Mouse (Mus musculus) cortical plate, adult 2 months (tissue): Measurements from ENCODE around the gene Tmem87a. TPM values are rescaled to one million over a fixed set of nuclear protein-coding genes. Genes with fewer than 3 reads are reported as not detected.

Experiments
- H3K27ac ChIP-seq: fragments of 200-500 bp; 2 replicates; pipeline ENCODE4 v1.5.1; 2012; ENCODE audit warnings: low read length, control low read depth, inconsistent platforms; ENCODE audit not compliant: insufficient read depth
- H3K4me1 ChIP-seq: fragments of 200-500 bp; 2 replicates; pipeline ENCODE4 v1.6.1; 2011; ENCODE audit warnings: low read length; ENCODE audit not compliant: control insufficient read depth, insufficient read depth
- H3K4me3 ChIP-seq: fragments of 200-500 bp; 2 replicates; pipeline ENCODE4 v1.5.1; 2011; ENCODE audit warnings: mild to moderate bottlenecking, low read length, control low read depth; ENCODE audit not compliant: insufficient read depth
- CTCF ChIP-seq: fragments of 200-500 bp; IDR thresholded peaks from 2 replicates; pipeline ENCODE4 v1.5.1; 2011; ENCODE audit warnings: mild to moderate bottlenecking, control low read depth, low read length; ENCODE audit not compliant: insufficient read depth; ENCODE audit errors: extremely low read depth
- POLR2A ChIP-seq: fragments of 200-500 bp; IDR thresholded peaks from 2 replicates; pipeline ENCODE4 v1.6.1; 2011; ENCODE audit warnings: mild to moderate bottlenecking, low read length, control low read depth; ENCODE audit not compliant: insufficient read depth; ENCODE audit errors: extremely low read depth
- polyA plus RNA-seq: library from polyadenylated mRNA; depleted of rRNA; stranded (reverse); fragments of >200 nt; gene quantifications from 2 replicates; pipeline ENCODE4 v1.2.3, GENCODE M21; 2012; rRNA removed

Tmem87a gene
- 22.4 and 24.4 TPM in 2 replicates for polyA plus RNA-seq

DNA sequence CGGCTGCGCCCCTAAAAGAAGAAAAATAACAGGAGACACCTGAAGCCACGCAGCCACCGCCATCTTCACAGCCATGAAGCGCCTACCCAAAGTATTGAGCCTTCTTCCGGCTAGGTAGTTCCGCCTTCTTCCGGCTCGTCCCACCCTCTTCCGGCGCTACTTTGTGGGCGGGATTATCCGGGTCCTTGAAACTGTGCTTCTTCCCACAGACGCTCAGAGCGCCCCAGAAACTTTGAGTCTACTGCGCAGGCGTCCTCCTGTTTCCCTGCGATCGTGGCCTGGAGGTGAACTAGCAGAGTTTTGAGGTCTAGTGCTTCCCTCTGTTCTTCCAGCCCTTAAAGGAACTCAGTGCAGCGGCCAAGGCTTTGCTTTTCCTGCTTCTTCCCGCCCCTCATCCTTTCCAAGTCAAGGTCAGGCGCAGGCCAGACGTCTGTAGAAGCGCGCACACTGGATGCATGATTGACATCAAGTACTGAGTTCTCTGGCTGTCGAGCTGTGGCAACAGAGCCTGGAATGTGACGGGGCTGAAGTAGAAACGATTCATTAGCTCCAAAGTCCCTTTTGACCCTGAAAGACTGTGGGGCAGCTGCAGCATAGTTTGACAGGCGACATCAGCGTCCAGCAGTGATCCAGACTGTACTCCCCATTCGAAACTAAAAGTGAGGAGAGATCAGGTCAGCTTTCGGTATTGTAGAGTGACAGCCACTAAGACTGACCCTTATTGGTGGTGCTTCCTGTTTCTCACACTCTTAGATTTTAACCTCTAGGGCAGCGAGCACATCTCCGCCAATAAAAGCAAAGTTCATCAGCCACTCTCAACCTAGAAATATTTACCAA is at the start of gene Tmem87a:
Tmem87a (minus strand) TSS at position 128 of the 837 bp plus-strand sequence.
- TF ChIP-seq CTCF (no peak), POLR2A (peak; percentile 93)

DNA sequence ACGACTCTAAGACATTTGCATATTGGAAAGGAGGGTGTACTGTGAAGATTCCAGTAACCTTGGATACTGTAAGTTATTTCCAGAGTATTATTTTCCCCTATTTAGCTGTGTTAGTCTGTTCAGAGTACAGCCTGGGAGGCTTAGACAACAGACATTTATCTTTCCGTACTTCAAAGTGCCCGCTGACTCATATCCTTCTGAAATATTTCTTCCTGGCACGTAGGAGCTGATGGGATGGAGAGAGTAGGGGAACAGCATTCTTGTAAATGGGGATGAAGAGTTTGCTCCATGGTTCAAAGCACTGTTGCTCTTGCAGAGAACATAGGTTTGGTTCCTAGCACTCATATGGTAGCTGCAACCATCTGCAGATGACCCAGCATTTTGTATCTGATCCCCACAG is 48.7 kb upstream of the Tmem87a start:
- no peak overlapping the region for H3K4me3 ChIP-seq
- H3K27ac ChIP-seq, result no peak overlapping the region
- TF ChIP-seq POLR2A (no peak), CTCF (no peak)
- no peaks in the 10 kb centered on the region for H3K4me1 ChIP-seq

More for the DNA sequence above, at the start of gene Tmem87a:
- peak within 1 kb of the TSS; percentile 75 for H3K4me3 ChIP-seq
- H3K4me1 ChIP-seq, result peaks cover 6% of the 10 kb centered on the region
- H3K27ac ChIP-seq, result peak within 1 kb of the TSS; percentile 92

DNA sequence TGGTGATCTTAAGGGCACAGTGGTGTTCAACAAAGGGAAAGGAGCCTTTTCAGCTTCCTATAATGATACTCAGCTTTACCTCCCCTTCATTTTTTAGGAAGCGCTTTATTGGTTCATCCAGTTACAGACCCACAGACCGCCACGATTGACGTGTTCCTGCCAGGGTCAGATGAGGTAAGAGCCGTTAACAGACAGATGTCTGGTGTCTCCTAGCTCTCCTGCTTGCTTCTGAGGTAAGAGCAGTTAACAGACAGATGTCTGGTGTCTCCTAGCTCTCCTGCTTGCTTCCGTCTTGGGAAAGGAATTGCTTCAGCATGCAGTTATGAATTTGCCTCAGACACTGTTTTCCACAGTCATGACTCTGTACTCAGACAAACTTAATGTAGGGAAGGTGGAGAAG is 46.8 kb upstream of the Tmem87a start:
- TF ChIP-seq POLR2A, result no peak
- TF ChIP-seq CTCF, result no peak
- no peak overlapping the region for H3K27ac ChIP-seq

DNA sequence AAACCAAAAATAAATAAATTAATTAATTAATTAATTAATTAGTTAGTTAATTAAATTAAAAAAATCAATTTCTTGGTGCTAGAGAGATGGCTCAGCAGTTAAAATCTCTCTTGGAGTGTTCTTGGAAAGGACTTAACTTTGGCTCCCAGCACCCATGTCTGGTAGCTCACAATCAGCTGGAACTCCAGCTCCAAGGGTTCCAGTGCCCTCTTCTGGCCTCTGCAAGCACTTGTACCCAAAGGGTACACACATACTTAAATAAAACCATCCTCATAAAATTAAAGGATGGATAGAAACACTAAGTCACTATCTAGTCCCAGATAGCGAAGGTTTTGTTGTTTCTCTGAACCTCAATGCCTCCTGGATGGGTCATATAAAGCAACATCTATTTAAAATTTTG is 43.4 kb upstream of the Tmem87a start:
- TF ChIP-seq CTCF, result no peak
- no peak for TF ChIP-seq POLR2A
- no peaks in the 10 kb centered on the region for H3K4me1 ChIP-seq
- no peak overlapping the region for H3K4me3 ChIP-seq
- H3K27ac ChIP-seq, result no peak overlapping the region

More for the DNA sequence above, 46.8 kb upstream of the Tmem87a start:
- H3K4me3 ChIP-seq, result no peak overlapping the region
- H3K4me1 ChIP-seq, result no peaks in the 10 kb centered on the region

DNA sequence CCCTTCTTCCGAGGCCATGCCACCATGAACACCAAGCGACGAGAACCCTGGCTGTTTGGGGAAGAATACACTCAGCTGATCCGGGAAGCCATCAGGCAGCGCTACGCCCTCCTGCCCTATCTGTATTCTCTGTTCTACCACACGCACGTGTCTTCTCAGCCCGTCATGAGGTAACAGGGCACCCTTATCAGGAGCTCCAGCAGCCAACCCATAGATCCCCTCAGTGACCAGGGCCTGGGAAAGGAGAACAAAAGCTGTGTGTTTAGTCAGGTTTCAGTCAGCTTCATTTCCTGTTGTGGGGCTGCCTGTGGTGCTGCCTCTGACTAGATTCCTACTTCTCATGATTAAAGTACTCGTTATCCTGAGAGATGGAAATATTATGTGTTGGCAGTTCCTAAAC is 42.5 kb upstream of the Tmem87a start:
- no peak for TF ChIP-seq CTCF
- no peak for TF ChIP-seq POLR2A
- H3K4me1 ChIP-seq, result no peaks in the 10 kb centered on the region
- H3K27ac ChIP-seq, result no peak overlapping the region
- H3K4me3 ChIP-seq, result no peak overlapping the region

DNA sequence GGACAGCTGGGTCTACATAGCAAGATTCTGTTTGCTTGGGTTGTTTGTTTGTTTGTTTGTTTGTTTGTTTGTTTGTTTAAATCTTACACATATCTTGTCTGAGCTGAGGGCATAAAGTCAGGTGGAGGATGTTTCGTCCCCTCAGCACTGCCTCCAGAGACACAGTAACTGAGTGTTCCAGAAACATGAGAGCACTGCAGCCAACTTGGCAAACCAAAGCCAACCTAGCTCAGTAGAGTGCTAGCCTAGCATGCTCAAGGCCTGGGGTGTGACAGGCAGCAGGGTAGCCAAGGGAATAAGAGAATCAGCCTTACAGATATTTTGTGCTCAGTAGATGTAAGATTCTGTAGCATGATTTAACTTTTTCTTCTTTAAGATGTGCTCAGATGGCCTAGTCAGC is 40.6 kb upstream of the Tmem87a start:
- Histone ChIP-seq H3K4me1 (no peaks in the 10 kb centered on the region), H3K4me3 (no peak overlapping the region), H3K27ac (no peak overlapping the region)
- TF ChIP-seq CTCF, result no peak
- no peak for TF ChIP-seq POLR2A

DNA sequence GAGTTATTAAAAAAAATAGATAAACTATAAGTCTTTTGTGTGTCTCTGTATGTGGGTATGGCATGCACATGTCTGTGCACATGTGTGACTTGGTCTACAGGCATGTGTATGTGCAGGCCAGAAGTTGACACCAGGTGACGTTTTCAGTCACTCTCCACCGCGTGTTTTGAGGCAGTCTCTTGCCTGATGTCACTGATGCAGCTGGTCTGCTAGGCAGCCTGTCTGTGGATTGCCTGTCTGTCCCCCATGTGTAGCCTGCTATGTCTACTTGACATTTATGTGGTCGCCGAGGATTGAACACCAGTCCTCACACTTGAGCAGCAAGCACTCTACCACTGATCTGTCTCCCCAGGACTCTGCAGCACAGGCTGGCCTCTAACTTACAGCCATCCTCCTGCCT is 20.5 kb upstream of the Tmem87a start:
- no peak overlapping the region for H3K4me3 ChIP-seq
- TF ChIP-seq CTCF (no peak), POLR2A (no peak)
- H3K27ac ChIP-seq, result no peak overlapping the region
- no peaks in the 10 kb centered on the region for H3K4me1 ChIP-seq

DNA sequence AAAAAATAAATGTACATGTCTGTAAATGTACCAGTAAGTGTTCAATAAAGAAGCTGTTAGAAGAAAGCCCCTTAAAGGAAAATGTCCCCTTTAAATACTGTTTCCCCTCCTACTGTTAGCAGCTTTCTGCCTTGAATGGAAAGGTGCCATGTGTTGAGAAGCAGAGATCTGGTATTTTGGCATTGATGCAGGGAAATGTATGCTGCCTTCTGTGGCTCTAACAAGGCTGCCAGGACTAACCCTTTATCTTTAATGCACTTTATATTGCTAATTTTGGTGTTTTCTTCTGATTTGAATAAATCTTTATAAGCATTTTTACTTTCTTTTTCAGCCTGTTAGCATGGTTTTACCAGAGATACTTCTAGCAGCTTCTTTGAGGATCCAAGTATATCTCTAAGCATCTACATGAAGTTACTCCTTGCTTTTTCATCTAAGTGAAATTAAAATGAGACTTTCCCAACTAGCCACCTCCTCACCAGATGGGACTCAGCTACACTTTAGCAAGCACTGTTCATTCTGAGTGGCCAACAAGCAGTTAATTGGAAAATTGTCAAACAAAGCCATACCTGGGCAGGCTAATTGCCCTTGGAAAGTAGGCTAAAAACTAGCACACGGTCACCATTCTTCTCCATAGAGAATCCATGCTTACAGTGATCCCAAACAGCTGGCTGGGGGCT is 11.0 kb upstream of the Tmem87a start:
- Histone ChIP-seq H3K4me1 (peaks cover 1% of the 10 kb centered on the region; the same call in 1 of the 2 replicates), H3K4me3 (no peak overlapping the region), H3K27ac (no peak overlapping the region)
- TF ChIP-seq POLR2A (no peak), CTCF (no peak)

DNA sequence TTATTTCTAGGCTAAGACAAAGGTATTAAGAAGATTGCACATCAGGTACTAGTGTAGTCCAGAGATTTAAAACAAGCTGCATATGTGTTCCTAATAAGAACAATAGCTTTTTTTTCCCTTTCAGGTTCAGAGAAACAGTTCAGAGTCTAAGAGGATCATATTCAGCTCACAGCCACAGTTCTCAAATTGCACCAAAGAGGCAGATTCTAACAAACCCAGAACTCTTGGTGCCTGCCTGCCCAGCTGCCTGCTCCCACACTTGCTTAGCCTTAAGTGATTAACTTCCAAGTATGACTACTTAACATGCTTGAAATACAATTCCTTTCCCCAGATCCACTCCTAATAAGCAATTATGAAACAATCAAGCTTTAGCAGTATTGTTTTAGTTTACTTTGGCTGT is 10.2 kb upstream of the Tmem87a start:
- Histone ChIP-seq H3K27ac (no peak overlapping the region), H3K4me3 (no peak overlapping the region), H3K4me1 (peaks cover 1% of the 10 kb centered on the region; the same call in 1 of the 2 replicates)
- TF ChIP-seq CTCF, result no peak

DNA sequence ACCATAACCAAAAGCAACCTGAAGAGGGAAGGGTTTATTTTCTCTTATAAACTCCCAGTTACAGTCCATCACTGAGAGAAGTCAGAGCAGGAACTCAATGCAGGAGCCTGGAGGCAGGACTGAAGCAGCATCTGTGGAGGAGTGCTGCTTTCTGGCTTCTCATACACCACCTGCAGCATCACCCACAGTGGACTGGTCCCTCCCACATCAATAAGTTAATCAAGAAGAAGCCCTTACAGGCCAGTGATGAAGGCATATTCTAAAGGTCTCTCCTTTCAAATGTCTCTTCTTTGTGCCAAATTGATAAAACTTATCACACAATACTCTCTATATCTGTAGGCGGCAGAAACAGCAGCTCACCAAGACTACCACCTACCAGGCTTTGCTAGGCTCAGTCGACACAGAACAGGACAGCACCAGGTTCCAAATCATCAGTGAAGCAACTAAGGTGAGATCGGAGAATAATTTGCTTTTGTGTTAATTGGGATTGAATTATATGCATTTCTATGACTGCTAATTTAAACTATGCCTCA is 7.2 kb upstream of the Tmem87a start:
- TF ChIP-seq POLR2A (no peak), CTCF (no peak)

More for the DNA sequence above, 7.2 kb upstream of the Tmem87a start:
- peaks cover 1% of the 10 kb centered on the region; the same call in 1 of the 2 replicates for H3K4me1 ChIP-seq
- H3K4me3 ChIP-seq, result no peak overlapping the region
- no peak overlapping the region for H3K27ac ChIP-seq
